Mouse (Mus musculus): ENCODE data around the gene Rcc1. TPM values are rescaled to one million over a fixed set of nuclear protein-coding genes. Genes with fewer than 3 reads are reported as not detected.

Gene Rcc1
- total and polyA plus RNA-seq, 3 experiments, result 93.6 to 149 (median 148) TPM

- Histone ChIP-seq H3K36me3 (replicated peaks in 1 of 2; ENCODE audit: control insufficient read depth in 1 of 2, insufficient read depth in 1 of 2, low read length in 1 of 2) (peaks cover 22 to 44% of the 10 kb centered on the region in 2 experiments), H3K4me1 (ENCODE audit: control insufficient read depth in 1 of 2, insufficient read depth in 2 of 2) (peaks cover 10 to 33% of the 10 kb centered on the region in 2 experiments), H3K27me3 (replicated peaks) (no peaks in the 10 kb centered on the region), H3K27ac (ENCODE audit: insufficient read depth, low read depth) (no peak overlapping the region), H3K9ac (ENCODE audit: insufficient read depth, low read depth) (no peak overlapping the region), H3K79me2 (replicated peaks; ENCODE audit: control insufficient read depth, extremely low read depth, insufficient read depth, poor library complexity, severe bottlenecking) (no peaks in the 10 kb centered on the region), H3K4me2 (ENCODE audit: insufficient read depth, low read depth, poor library complexity, severe bottlenecking) (no peak overlapping the region), H3K4me3 (replicated peaks in 1 of 3; ENCODE audit: low read depth in 2 of 3, low read length in 2 of 3, poor library complexity in 1 of 3) (no peak overlapping the region), H3K9me3 (replicated peaks; ENCODE audit: low read length) (peaks cover 3% of the 10 kb centered on the region)
- in situ Hi-C loops (cut with MboI; ENCODE audit: low pct_ligation_motif_present, low pct_unique_long_range_greater_than_20kb, low sequenced_read_pairs), result loop anchor here (25.0 kb wide), 1 partner anchor 116 kb away; the partner anchor contains the start of gene Phactr4
- dilution Hi-C loops (cut with MboI; ENCODE audit: extremely low pct_ligation_motif_present, extremely low pct_unique_long_range_greater_than_20kb, low sequenced_read_pairs), result no loop called here
- TF ChIP-seq SMC3 (IDR thresholded peaks at IDR 0.05; ENCODE audit: low read depth, low read length), result peak; percentile 31
- TF ChIP-seq JUND (conservative IDR thresholded peaks at IDR 0.05; ENCODE audit: low read depth, low read length), result no peak
- TF ChIP-seq MEF2A (IDR thresholded peaks at IDR 0.05; ENCODE audit: borderline replicate concordance, low read depth, low read length), result no peak
- peak; percentile 19 for TF ChIP-seq RAD21 (IDR thresholded peaks at IDR 0.05; ENCODE audit: low read depth, low read length)
- no peak for TF ChIP-seq NRF1 (IDR thresholded peaks at IDR 0.05; ENCODE audit: low read depth, low read length)
- peak in 1 of 2 experiments; percentile 32; a peak in 2 of 4 replicates for TF ChIP-seq CTCF (conservative IDR thresholded peaks at IDR 0.05 in 1 of 2, IDR thresholded peaks at IDR 0.05 in 1 of 2; ENCODE audit: low read depth in 2 of 2, low read length in 2 of 2)
- TF ChIP-seq JUN (IDR thresholded peaks at IDR 0.05; ENCODE audit: insufficient read depth, low read depth, low read length), result no peak
- DNase-seq (ENCODE audit: extremely low read depth), result no peak
Measured at GRCm38 (mm10) chr4:132295696-132296390, 57.6 kb downstream of the Rcc1 start.

- Histone ChIP-seq H3K36me3 (replicated peaks in 1 of 2; ENCODE audit: control insufficient read depth in 1 of 2, insufficient read depth in 1 of 2, low read length in 1 of 2) (peaks cover 25 to 53% of the 10 kb centered on the region in 2 experiments), H3K9me3 (replicated peaks; ENCODE audit: low read length) (peaks cover 3% of the 10 kb centered on the region), H3K4me1 (ENCODE audit: control insufficient read depth in 1 of 2, insufficient read depth in 2 of 2) (peaks cover 3 to 29% of the 10 kb centered on the region in 2 experiments; a peak in 3 of 4 replicates), H3K4me2 (ENCODE audit: insufficient read depth, low read depth, poor library complexity, severe bottlenecking) (no peak overlapping the region), H3K9ac (ENCODE audit: insufficient read depth, low read depth) (no peak overlapping the region), H3K4me3 (replicated peaks in 1 of 3; ENCODE audit: low read depth in 2 of 3, low read length in 2 of 3, poor library complexity in 1 of 3) (no peak overlapping the region), H3K27ac (ENCODE audit: insufficient read depth, low read depth) (no peak overlapping the region), H3K27me3 (replicated peaks) (no peaks in the 10 kb centered on the region), H3K79me2 (replicated peaks; ENCODE audit: control insufficient read depth, extremely low read depth, insufficient read depth, poor library complexity, severe bottlenecking) (no peaks in the 10 kb centered on the region)
- no peak for TF ChIP-seq ZNF384 (IDR thresholded peaks at IDR 0.05; ENCODE audit: low read depth, low read length)
- TF ChIP-seq USF2 (conservative IDR thresholded peaks at IDR 0.05; ENCODE audit: low read depth, low read length), result no peak
- TF ChIP-seq GABPA (IDR thresholded peaks at IDR 0.05; ENCODE audit: insufficient replicate concordance, low read depth, low read length), result no peak
- no peak for TF ChIP-seq CHD1 (IDR thresholded peaks at IDR 0.05; ENCODE audit: low read depth, low read length)
- TF ChIP-seq MXI1 (IDR thresholded peaks at IDR 0.05; ENCODE audit: low read depth, low read length), result no peak
- dilution Hi-C loops (cut with MboI; ENCODE audit: extremely low pct_ligation_motif_present, extremely low pct_unique_long_range_greater_than_20kb, low sequenced_read_pairs) (no loop called here), in situ Hi-C loops (cut with MboI; ENCODE audit: low pct_ligation_motif_present, low pct_unique_long_range_greater_than_20kb, low sequenced_read_pairs) (loop anchor here (25.0 kb wide), 1 partner anchor 119 kb away; the partner anchor contains the start of gene Phactr4)
- no peak for DNase-seq (ENCODE audit: extremely low read depth)
Measured at GRCm38 (mm10) chr4:132293682-132294240, 59.6 kb downstream of the Rcc1 start.

Measured in CH12.LX (cell line).